Mouse (Mus musculus) liver, postnatal 0 days (tissue): ENCODE results near the gene Cib1. TPM values are rescaled to one million over a fixed set of nuclear protein-coding genes. Genes with fewer than 3 reads are reported as not detected.

ENCODE experiments used
- ATAC-seq: fragments of 200-750 bp; cut with Nextera tagmentation; 2 replicates; pipeline ENCODE4 v1.8.0; 2017; ENCODE audit warnings: mild to moderate bottlenecking, moderate library complexity
- DNase-seq: peaks from one replicate; pipeline ENCODE4 v3.0.0-alpha.2; 2016
- H3K27ac ChIP-seq: fragments of 300-500 bp; sonication (generic); 2 replicates; pipeline ENCODE4 v1.5.1; 2014; ENCODE audit warnings: antibody characterized with exemption, moderate library complexity, mild to moderate bottlenecking, low read depth
- H3K27me3 ChIP-seq: fragments of 300-500 bp; sonication (generic); 2 replicates; pipeline ENCODE4 v1.6.1; 2014; ENCODE audit warnings: low read length, control low read depth, mixed read lengths; ENCODE audit not compliant: insufficient read depth
- H3K36me3 ChIP-seq: fragments of 300-500 bp; sonication (generic); replicated peaks from 2 replicates; pipeline ENCODE4 v1.6.1; 2014; ENCODE audit warnings: mild to moderate bottlenecking, control low read depth, low read length, moderate library complexity, mixed read lengths; ENCODE audit not compliant: insufficient read depth
- H3K4me1 ChIP-seq: fragments of 300-500 bp; sonication (generic); 2 replicates; pipeline ENCODE4 v1.6.1; 2014; ENCODE audit warnings: antibody characterized with exemption, mild to moderate bottlenecking, control low read depth; ENCODE audit not compliant: insufficient read depth
- H3K4me2 ChIP-seq: fragments of 300-500 bp; sonication (generic); 2 replicates; pipeline ENCODE4 v1.6.1; 2014; ENCODE audit warnings: low read depth, mild to moderate bottlenecking, low read length, moderate library complexity, mixed read lengths
- H3K4me3 ChIP-seq: fragments of 300-500 bp; sonication (generic); 2 replicates; pipeline ENCODE4 v1.5.1; 2014; ENCODE audit warnings: low read depth, low read length
- H3K9ac ChIP-seq: fragments of 300-500 bp; sonication (generic); replicated peaks from 2 replicates; pipeline ENCODE4 v1.6.1; 2014; ENCODE audit warnings: mild to moderate bottlenecking, moderate library complexity
- H3K9me3 ChIP-seq: fragments of 300-500 bp; sonication (generic); 2 replicates; pipeline ENCODE4 v1.6.1; 2016; ENCODE audit warnings: mild to moderate bottlenecking, control low read depth, low read length, mixed read lengths
- CTCF ChIP-seq: sonication (generic); IDR thresholded peaks from 2 replicates; pipeline ENCODE4 v1.5.1; 2016; ENCODE audit warnings: antibody characterized with exemption, low read depth
- EP300 ChIP-seq: IDR thresholded peaks from 2 replicates; pipeline ENCODE4 v1.6.1; 2016; ENCODE audit warnings: antibody characterized with exemption, low read depth, mild to moderate bottlenecking
- WGBS: fragments of 180-500 bp; shearing (Covaris S2); extraction: QIAGEN DNeasy Blood & Tissue Kit; methylation state at CpG from one replicate; pipeline ENCODE4 v1.1.7; 2014; ENCODE audit not compliant: insufficient replicate concordance; 5-methylcytosine and 5-hydroxymethylcytosine counted together
- polyA plus RNA-seq: library from polyadenylated mRNA; unstranded; fragments of >200 nt; fragmentation: Nextera tagmentation; extraction: Ambion mirVana; gene quantifications from 2 replicates; pipeline ENCODE4 v1.2.1, GENCODE M21; 2015

Cib1 gene
- polyA plus RNA-seq, 1 experiment from 2014 or later, result 89.2 TPM

GRCm38 (mm10) chr7:80227065-80227464, 5.5 kb downstream of the Cib1 start:
- Histone ChIP-seq H3K36me3 (peaks cover 64% of the 10 kb centered on the region), H3K4me1 (peaks cover 20% of the 10 kb centered on the region), H3K27me3 (no peaks in the 10 kb centered on the region), H3K27ac (no peak overlapping the region), H3K9me3 (no peaks in the 10 kb centered on the region), H3K4me3 (no peak overlapping the region), H3K4me2 (no peak overlapping the region), H3K9ac (no peak overlapping the region)
- DNase-seq (no peak), ATAC-seq (no peak)
- WGBS, result 96% methylated on average over 4 of the region's 4 CpGs
- TF ChIP-seq EP300 (no peak), CTCF (peak; percentile 26; the same call in 1 of the 2 replicates)

- H3K9ac ChIP-seq, result no peak overlapping the region
- H3K4me3 ChIP-seq, result no peak overlapping the region
- no peak for TF ChIP-seq EP300
- TF ChIP-seq CTCF, result no peak
- H3K9me3 ChIP-seq, result no peaks in the 10 kb centered on the region
- 88% methylated on average over 4 of the region's 4 CpGs for WGBS
- H3K27me3 ChIP-seq, result no peaks in the 10 kb centered on the region
- no peak overlapping the region for H3K27ac ChIP-seq
- DNase-seq (no peak), ATAC-seq (no peak)
- peaks cover 95% of the 10 kb centered on the region for H3K36me3 ChIP-seq
- no peaks in the 10 kb centered on the region for H3K4me1 ChIP-seq
- H3K4me2 ChIP-seq, result no peak overlapping the region
Measured at GRCm38 (mm10) chr7:80221179-80221750, 11.3 kb downstream of the Cib1 start.

- no peak overlapping the region for H3K9ac ChIP-seq
- 94% methylated on average over 9 of the region's 9 CpGs for WGBS
- H3K9me3 ChIP-seq, result no peaks in the 10 kb centered on the region
- no peak overlapping the region for H3K4me3 ChIP-seq
- no peaks in the 10 kb centered on the region for H3K27me3 ChIP-seq
- H3K4me1 ChIP-seq, result no peaks in the 10 kb centered on the region
- DNase-seq (no peak), ATAC-seq (no peak)
- H3K4me2 ChIP-seq, result no peak overlapping the region
- H3K27ac ChIP-seq, result no peak overlapping the region
- TF ChIP-seq EP300 (no peak), CTCF (no peak)
- peaks cover 95% of the 10 kb centered on the region for H3K36me3 ChIP-seq
Measured at GRCm38 (mm10) chr7:80220237-80220797, 12.3 kb downstream of the Cib1 start.

- no peak for ATAC-seq
- no peak overlapping the region for H3K27ac ChIP-seq
- no peak overlapping the region for H3K9ac ChIP-seq
- DNase-seq, result no peak
- H3K9me3 ChIP-seq, result no peaks in the 10 kb centered on the region
- H3K27me3 ChIP-seq, result no peaks in the 10 kb centered on the region
- no peak overlapping the region for H3K4me2 ChIP-seq
- no peak overlapping the region for H3K4me3 ChIP-seq
- H3K36me3 ChIP-seq, result peaks cover 93% of the 10 kb centered on the region
- H3K4me1 ChIP-seq, result no peaks in the 10 kb centered on the region
- 94% methylated on average over 9 of the region's 9 CpGs for WGBS
- no peak for TF ChIP-seq EP300
- no peak for TF ChIP-seq CTCF
Measured at GRCm38 (mm10) chr7:80218666-80219065, 13.9 kb downstream of the Cib1 start.

- peak; percentile 12 for DNase-seq
Measured at GRCm38 (mm10) chr7:80216566-80216965, 16.0 kb downstream of the Cib1 start.

GRCm38 (mm10) chr7:80215398-80215797, 17.2 kb downstream of the Cib1 start:
- Histone ChIP-seq H3K9ac (no peak overlapping the region), H3K36me3 (peaks cover 81% of the 10 kb centered on the region), H3K27ac (no peak overlapping the region), H3K4me1 (peaks cover 16% of the 10 kb centered on the region), H3K4me3 (no peak overlapping the region), H3K27me3 (no peaks in the 10 kb centered on the region), H3K9me3 (no peaks in the 10 kb centered on the region), H3K4me2 (no peak overlapping the region)
- DNase-seq, result peak; percentile 88
- WGBS, result 27% methylated on average over 4 of the region's 4 CpGs
- TF ChIP-seq CTCF (peak; percentile 95), EP300 (no peak)
- ATAC-seq, result peak; percentile 78

More at GRCm38 (mm10) chr7:80216566-80216965, 16.0 kb downstream of the Cib1 start:
- Histone ChIP-seq H3K4me1 (peaks cover 4% of the 10 kb centered on the region), H3K27ac (no peak overlapping the region), H3K9ac (no peak overlapping the region), H3K4me2 (no peak overlapping the region), H3K4me3 (no peak overlapping the region), H3K36me3 (peaks cover 90% of the 10 kb centered on the region), H3K9me3 (no peaks in the 10 kb centered on the region), H3K27me3 (no peaks in the 10 kb centered on the region)
- no peak for TF ChIP-seq EP300
- no peak for TF ChIP-seq CTCF
- WGBS, result 89% methylated on average over 8 of the region's 8 CpGs
- no peak for ATAC-seq
